Mouse (Mus musculus) kidney, embryonic 16.5 days (tissue): ENCODE data around the gene Greb1. TPM values are rescaled to one million over a fixed set of nuclear protein-coding genes. Genes with fewer than 3 reads are reported as not detected.

Experiments
- ATAC-seq: fragments of 200-750 bp; cut with Nextera tagmentation; 2 replicates; pipeline ENCODE4 v1.8.0; 2017; ENCODE audit warnings: moderate TSS enrichment; ENCODE audit not compliant: low FRiP score, low TSS enrichment
- H3K27ac ChIP-seq: fragments of 300-500 bp; sonication (generic); 2 replicates; pipeline ENCODE4 v1.5.1; 2014; ENCODE audit warnings: low read length
- H3K27me3 ChIP-seq: fragments of 300-500 bp; sonication (generic); 2 replicates; pipeline ENCODE4 v1.6.1; 2014; ENCODE audit warnings: low read length, control low read depth, mixed read lengths; ENCODE audit not compliant: insufficient read depth
- H3K36me3 ChIP-seq: fragments of 300-500 bp; sonication (generic); 2 replicates; pipeline ENCODE4 v1.6.1; 2014; ENCODE audit warnings: low read length, control low read depth, mixed read lengths; ENCODE audit not compliant: insufficient read depth
- H3K4me1 ChIP-seq: fragments of 300-500 bp; sonication (generic); 2 replicates; pipeline ENCODE4 v1.6.1; 2014; ENCODE audit warnings: low read length, control low read depth, mixed read lengths; ENCODE audit not compliant: insufficient read depth
- H3K4me2 ChIP-seq: fragments of 300-500 bp; sonication (generic); replicated peaks from 2 replicates; pipeline ENCODE4 v1.6.1; 2014; ENCODE audit warnings: low read depth, low read length
- H3K4me3 ChIP-seq: fragments of 300-500 bp; sonication (generic); 2 replicates; pipeline ENCODE4 v1.5.1; 2014; ENCODE audit warnings: mild to moderate bottlenecking, low read length
- H3K9ac ChIP-seq: fragments of 300-500 bp; sonication (generic); replicated peaks from 2 replicates; pipeline ENCODE4 v1.6.1; 2014; ENCODE audit warnings: low read length
- H3K9me3 ChIP-seq: fragments of 300-500 bp; sonication (generic); 2 replicates; pipeline ENCODE4 v1.6.1; 2016; ENCODE audit warnings: low read length, control low read depth
- WGBS: fragments of 180-500 bp; shearing (Covaris S2); extraction: QIAGEN DNeasy Blood & Tissue Kit; methylation state at CpG from one replicate; pipeline ENCODE4 v1.1.7; 2014; 5-methylcytosine and 5-hydroxymethylcytosine counted together
- polyA plus RNA-seq: library from polyadenylated mRNA; unstranded; fragments of >200 nt; fragmentation: Nextera tagmentation; extraction: Ambion mirVana; gene quantifications from 2 replicates; pipeline ENCODE4 v1.2.1, GENCODE M21; 2015

Gene Greb1
- polyA plus RNA-seq, 1 experiment from 2014 or later, result 4.4 TPM

DNA sequence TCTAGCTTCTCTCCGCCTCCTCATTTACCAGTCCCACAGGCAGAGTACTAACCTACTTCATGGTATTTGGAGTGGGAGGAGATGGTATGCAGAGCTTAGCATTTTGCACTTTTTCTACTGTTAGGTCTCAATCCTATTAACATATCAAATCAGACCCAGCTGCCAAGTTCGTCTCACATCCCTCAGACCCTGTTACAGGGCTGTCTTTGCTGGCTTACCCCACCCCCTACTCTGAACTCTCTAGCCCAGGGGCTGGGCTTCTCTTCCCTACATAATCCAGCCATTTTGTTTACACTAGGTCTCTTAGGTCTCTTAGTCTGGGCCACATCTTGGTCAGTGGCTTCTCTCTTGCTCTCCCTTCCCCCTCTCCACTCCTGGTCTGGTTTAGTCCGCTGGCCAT lies 131.5 kb downstream of the Greb1 start:
- Histone ChIP-seq H3K4me2 (no peak overlapping the region), H3K27me3 (no peaks in the 10 kb centered on the region), H3K9ac (no peak overlapping the region), H3K9me3 (no peaks in the 10 kb centered on the region), H3K4me1 (no peaks in the 10 kb centered on the region), H3K4me3 (no peak overlapping the region), H3K27ac (no peak overlapping the region), H3K36me3 (0 out of 2 replicates have a peak, but pooled peaks cover 2% of the 10 kb centered on the region)
- ATAC-seq, result no peak
- WGBS, result 76% methylated on average over 3 of the region's 3 CpGs

GRCm38 (mm10) chr12:16665022-16665421 lies 135.7 kb downstream of the Greb1 start:
- Histone ChIP-seq H3K27ac (no peak overlapping the region), H3K27me3 (no peaks in the 10 kb centered on the region), H3K9ac (no peak overlapping the region), H3K4me1 (no peaks in the 10 kb centered on the region), H3K4me3 (no peak overlapping the region), H3K36me3 (no peaks in the 10 kb centered on the region), H3K4me2 (no peak overlapping the region), H3K9me3 (no peaks in the 10 kb centered on the region)
- ATAC-seq, result peak; percentile 14; the same call in 1 of the 2 replicates
- 11% methylated on average over 1 of the region's 2 CpGs for WGBS

DNA sequence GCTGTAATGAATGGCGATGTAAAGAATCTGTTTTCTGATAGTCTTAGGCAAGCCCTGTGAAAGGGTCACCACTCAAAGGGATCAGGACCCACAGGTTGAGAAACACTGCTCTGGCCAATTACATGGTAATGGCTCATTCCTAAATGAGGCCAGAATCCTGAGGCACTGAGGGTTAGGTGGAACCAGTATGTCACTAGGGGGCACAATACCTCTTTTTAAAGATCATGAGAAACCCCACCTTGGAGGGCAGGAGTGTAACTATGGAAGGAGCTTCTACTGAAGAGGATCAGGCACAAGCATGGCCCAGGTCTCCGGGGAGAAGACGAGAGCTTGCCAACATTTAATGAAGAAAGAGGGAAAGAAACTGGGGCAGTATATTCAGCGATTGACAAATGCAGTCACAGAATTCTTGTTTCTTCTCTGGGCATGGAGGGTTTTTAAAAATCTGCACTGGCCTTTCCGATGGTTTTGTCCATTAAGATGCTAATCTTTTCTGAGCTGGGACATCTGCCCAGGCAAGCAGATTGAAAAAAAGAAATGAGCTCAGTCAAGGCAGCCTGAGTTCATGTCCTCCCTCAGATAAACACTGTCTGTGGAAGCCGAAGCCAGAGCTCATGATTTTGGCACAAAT lies 137.6 kb downstream of the Greb1 start:
- H3K9me3 ChIP-seq, result no peaks in the 10 kb centered on the region
- H3K9ac ChIP-seq, result no peak overlapping the region
- no peak overlapping the region for H3K4me2 ChIP-seq
- H3K36me3 ChIP-seq, result no peaks in the 10 kb centered on the region
- no peak overlapping the region for H3K4me3 ChIP-seq
- H3K4me1 ChIP-seq, result no peaks in the 10 kb centered on the region
- no peak overlapping the region for H3K27ac ChIP-seq
- ATAC-seq, result no peak
- WGBS, result 66% methylated on average over 6 of the region's 6 CpGs
- H3K27me3 ChIP-seq, result no peaks in the 10 kb centered on the region

GRCm38 (mm10) chr12:16661936-16662335 lies 138.8 kb downstream of the Greb1 start:
- WGBS, result 76% methylated on average over 2 of the region's 2 CpGs
- Histone ChIP-seq H3K9ac (no peak overlapping the region), H3K4me3 (no peak overlapping the region), H3K27me3 (no peaks in the 10 kb centered on the region), H3K36me3 (no peaks in the 10 kb centered on the region), H3K27ac (no peak overlapping the region), H3K9me3 (no peaks in the 10 kb centered on the region), H3K4me1 (no peaks in the 10 kb centered on the region), H3K4me2 (no peak overlapping the region)
- ATAC-seq, result no peak

GRCm38 (mm10) chr12:16661459-16661858 lies 139.2 kb downstream of the Greb1 start:
- Histone ChIP-seq H3K36me3 (no peaks in the 10 kb centered on the region), H3K27ac (no peak overlapping the region), H3K4me1 (no peaks in the 10 kb centered on the region), H3K9me3 (no peaks in the 10 kb centered on the region), H3K4me3 (no peak overlapping the region), H3K27me3 (no peaks in the 10 kb centered on the region), H3K9ac (no peak overlapping the region), H3K4me2 (no peak overlapping the region)
- 81% methylated on average over 10 of the region's 10 CpGs for WGBS
- no peak for ATAC-seq

DNA sequence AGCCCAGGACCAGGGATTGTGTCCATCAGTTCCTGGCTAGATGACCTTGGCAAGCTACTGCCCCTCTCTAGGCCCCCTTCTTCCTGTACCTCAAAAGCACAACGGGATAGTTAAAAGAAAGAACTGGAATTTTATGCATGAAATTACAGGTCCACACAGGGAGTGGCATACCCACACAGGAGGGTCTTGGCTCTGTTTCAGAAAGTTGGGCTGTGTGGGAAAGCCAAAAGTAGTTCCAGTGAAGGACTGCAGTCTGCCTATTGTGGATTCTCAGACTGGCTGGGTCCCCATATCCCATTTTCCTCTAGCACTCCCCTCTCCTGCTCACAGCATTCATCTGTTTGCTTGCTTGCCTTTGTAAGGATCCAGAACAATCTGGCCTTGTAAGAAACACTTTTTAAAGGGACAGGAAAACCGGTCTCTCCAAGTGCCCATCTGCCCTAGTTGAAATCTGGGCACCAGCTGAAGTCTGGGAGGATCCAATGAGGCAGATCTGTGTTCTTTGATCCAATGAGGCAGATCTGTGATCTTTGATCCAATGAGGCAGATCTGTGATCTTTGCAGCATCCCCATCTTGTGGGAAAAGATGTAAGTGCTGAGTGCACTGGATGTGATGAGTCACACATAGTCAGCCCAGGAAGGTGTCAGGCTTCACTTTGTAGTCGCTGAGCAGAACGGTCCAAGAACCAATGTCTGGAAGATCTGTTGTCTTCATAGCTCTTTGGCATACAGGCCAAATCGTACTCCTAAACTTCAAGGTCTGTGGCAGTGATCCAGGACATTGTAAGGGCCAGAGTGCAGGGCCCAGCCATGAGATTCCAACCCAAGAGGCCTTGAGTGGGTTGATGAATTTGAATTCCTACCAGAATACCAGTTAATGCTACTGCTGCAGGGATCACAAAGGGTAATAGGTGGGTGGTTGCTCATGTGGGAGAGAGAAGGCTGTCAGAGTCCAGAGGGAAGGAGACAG lies 143.5 kb downstream of the Greb1 start:
- 55% methylated on average over 5 of the region's 5 CpGs for WGBS
- ATAC-seq, result no peak
- no peaks in the 10 kb centered on the region for H3K9me3 ChIP-seq
- no peak overlapping the region for H3K27ac ChIP-seq
- no peak overlapping the region for H3K9ac ChIP-seq
- H3K4me2 ChIP-seq, result no peak overlapping the region
- H3K4me3 ChIP-seq, result no peak overlapping the region
- H3K27me3 ChIP-seq, result peaks cover 30% of the 10 kb centered on the region
- H3K36me3 ChIP-seq, result no peaks in the 10 kb centered on the region
- H3K4me1 ChIP-seq, result peaks cover 3% of the 10 kb centered on the region; the same call in 1 of the 2 replicates

GRCm38 (mm10) chr12:16655604-16656003 lies 145.1 kb downstream of the Greb1 start:
- 85% methylated on average over 4 of the region's 4 CpGs for WGBS
- peaks cover 3% of the 10 kb centered on the region; the same call in 1 of the 2 replicates for H3K4me1 ChIP-seq

GRCm38 (mm10) chr12:16653332-16654093 lies 147.2 kb downstream of the Greb1 start, which contains the start of gene Ntsr2:
Gene Ntsr2, plus strand, starts transcription at chr12:16653382.
- ATAC-seq, result peak; percentile 91
- Histone ChIP-seq H3K36me3 (no peaks in the 10 kb centered on the region), H3K9ac (no peak within 1 kb of the TSS), H3K27ac (no peak within 1 kb of the TSS), H3K27me3 (peaks cover 30% of the 10 kb centered on the region), H3K9me3 (no peaks in the 10 kb centered on the region), H3K4me3 (peak within 1 kb of the TSS; percentile 24), H3K4me2 (peak within 1 kb of the TSS; percentile 50), H3K4me1 (peaks cover 3% of the 10 kb centered on the region; the same call in 1 of the 2 replicates)
- 5% methylated on average over 58 of the region's 58 CpGs for WGBS

More at GRCm38 (mm10) chr12:16655604-16656003, 145.1 kb downstream of the Greb1 start:
- H3K4me3 ChIP-seq, result no peak overlapping the region
- ATAC-seq, result no peak
- H3K9me3 ChIP-seq, result no peaks in the 10 kb centered on the region
- no peak overlapping the region for H3K4me2 ChIP-seq
- no peak overlapping the region for H3K27ac ChIP-seq
- H3K27me3 ChIP-seq, result peaks cover 30% of the 10 kb centered on the region
- no peak overlapping the region for H3K9ac ChIP-seq
- H3K36me3 ChIP-seq, result no peaks in the 10 kb centered on the region

DNA sequence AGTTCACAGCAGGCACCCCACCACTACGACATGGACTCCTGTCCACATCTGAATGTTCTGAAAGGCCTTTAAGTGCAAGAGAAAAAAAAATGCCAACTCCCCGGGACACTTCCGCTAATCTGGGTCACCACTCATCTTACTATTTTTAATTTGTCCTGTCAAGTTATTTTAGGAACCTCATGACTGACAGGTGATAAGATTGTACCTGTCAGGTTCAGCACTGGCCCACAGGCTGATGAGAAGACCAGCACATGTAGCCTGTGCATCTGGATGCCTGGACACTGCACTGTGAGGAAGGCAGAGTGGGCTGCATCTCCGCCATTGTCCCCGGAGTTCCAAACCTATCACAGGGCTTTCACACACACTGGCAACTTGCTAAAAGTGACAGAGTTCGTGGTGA lies 150.9 kb downstream of the Greb1 start:
- no peaks in the 10 kb centered on the region for H3K36me3 ChIP-seq
- no peak for ATAC-seq
- H3K9me3 ChIP-seq, result no peaks in the 10 kb centered on the region
- H3K4me2 ChIP-seq, result no peak overlapping the region
- no peak overlapping the region for H3K27ac ChIP-seq
- WGBS, result 79% methylated on average over 6 of the region's 6 CpGs
- peaks cover 3% of the 10 kb centered on the region; the same call in 1 of the 2 replicates for H3K4me1 ChIP-seq
- H3K4me3 ChIP-seq, result no peak overlapping the region
- peaks cover 20% of the 10 kb centered on the region for H3K27me3 ChIP-seq
- H3K9ac ChIP-seq, result no peak overlapping the region
